Comparison of ENCODE assay signal across 7 mouse cellular contexts in genomic region chr5:135725991-135726390, GRCm38 (mm10). TPM values are rescaled to one million over a fixed set of nuclear protein-coding genes. Genes with fewer than 3 reads are reported as not detected.
DNase-seq lines count a peak whose midpoint lies in the region; ATAC-seq and TF ChIP-seq lines count a peak whose summit lies in the region.

No protein-coding gene starts in this region.

- ATAC-seq in liver, embryonic 11.5 days (replicated peaks; ENCODE audit: low FRiP score): no peak
- no peak for ATAC-seq in forebrain, postnatal 0 days
- ATAC-seq in liver, embryonic 12.5 days: no peak
- ATAC-seq in stomach, postnatal 0 days (ENCODE audit: low FRiP score, low TSS enrichment): no peak

- H3K4me2 ChIP-seq in liver, embryonic 11.5 days: peak overlapping the region; percentile 32; the same call in 1 of the 2 replicates
- H3K4me2 ChIP-seq in forebrain, postnatal 0 days (ENCODE audit: low read depth): peak overlapping the region; percentile 40
- H3K4me2 ChIP-seq in liver, embryonic 12.5 days: no peak overlapping the region
- peak overlapping the region; percentile 42 for H3K4me2 ChIP-seq in stomach, postnatal 0 days (replicated peaks; ENCODE audit: low read depth)

- H3K4me1 ChIP-seq in liver, embryonic 11.5 days (replicated peaks; ENCODE audit: control insufficient read depth, insufficient read depth, low read length): peaks cover 16% of the 10 kb centered on the region
- H3K4me1 ChIP-seq in forebrain, postnatal 0 days (ENCODE audit: insufficient read depth): peaks cover 25% of the 10 kb centered on the region
- peaks cover 25% of the 10 kb centered on the region; the same call in 1 of the 2 replicates for H3K4me1 ChIP-seq in liver, embryonic 12.5 days
- peaks cover 14% of the 10 kb centered on the region for H3K4me1 ChIP-seq in stomach, postnatal 0 days (replicated peaks; ENCODE audit: control insufficient read depth, insufficient read depth)

- no peaks in the 10 kb centered on the region for H3K9me3 ChIP-seq in liver, embryonic 11.5 days (ENCODE audit: control insufficient read depth, low read length)
- no peaks in the 10 kb centered on the region for H3K9me3 ChIP-seq in forebrain, postnatal 0 days (ENCODE audit: low read length)
- no peaks in the 10 kb centered on the region for H3K9me3 ChIP-seq in liver, embryonic 12.5 days (replicated peaks)
- H3K9me3 ChIP-seq in stomach, postnatal 0 days (ENCODE audit: control insufficient read depth, low read length): no peaks in the 10 kb centered on the region

- H3K9ac ChIP-seq in liver, embryonic 11.5 days (ENCODE audit: low read depth, low read length): no peak overlapping the region
- peak overlapping the region; percentile 44; the same call in 1 of the 2 replicates for H3K9ac ChIP-seq in forebrain, postnatal 0 days
- no peak overlapping the region for H3K9ac ChIP-seq in liver, embryonic 12.5 days
- H3K9ac ChIP-seq in stomach, postnatal 0 days (ENCODE audit: low read length): peak overlapping the region; percentile 39; the same call in 1 of the 2 replicates

- TF ChIP-seq CTCF in forebrain, postnatal 0 days (IDR thresholded peaks at IDR 0.05; ENCODE audit: low read depth): no peak
- TF ChIP-seq CTCF in stomach, postnatal 0 days (IDR thresholded peaks at IDR 0.05; ENCODE audit: low read depth): no peak

- no peak overlapping the region for H3K27ac ChIP-seq in liver, embryonic 11.5 days (ENCODE audit: low read depth, low read length)
- H3K27ac ChIP-seq in forebrain, postnatal 0 days (ENCODE audit: low read depth, low read length): peak overlapping the region; percentile 86
- H3K27ac ChIP-seq in liver, embryonic 12.5 days: peak overlapping the region; percentile 18; the same call in 1 of the 2 replicates
- peak overlapping the region; percentile 74 for H3K27ac ChIP-seq in stomach, postnatal 0 days (replicated peaks)

- H3K27me3 ChIP-seq in liver, embryonic 11.5 days (replicated peaks; ENCODE audit: control insufficient read depth, insufficient read depth, low read length): no peaks in the 10 kb centered on the region
- no peaks in the 10 kb centered on the region for H3K27me3 ChIP-seq in forebrain, postnatal 0 days (ENCODE audit: insufficient read depth, low read length)
- no peaks in the 10 kb centered on the region for H3K27me3 ChIP-seq in liver, embryonic 12.5 days (replicated peaks)
- no peaks in the 10 kb centered on the region for H3K27me3 ChIP-seq in stomach, postnatal 0 days (ENCODE audit: control insufficient read depth, insufficient read depth, low read length)

- no peak for DNase-seq in liver, embryonic 11.5 days (ENCODE audit: low spot score)
- DNase-seq in liver: no peak
- no peak for DNase-seq in forebrain, postnatal 0 days
- DNase-seq in stomach, postnatal 0 days (ENCODE audit: low spot score): no peak
- no peak for DNase-seq in gastrocnemius, postnatal 10 days
- DNase-seq in cerebellum, postnatal 14 days: no peak

- peaks cover 15% of the 10 kb centered on the region for H3K36me3 ChIP-seq in liver, embryonic 11.5 days (ENCODE audit: control insufficient read depth, insufficient read depth, low read length)
- H3K36me3 ChIP-seq in forebrain, postnatal 0 days (ENCODE audit: insufficient read depth): peaks cover 18% of the 10 kb centered on the region
- peaks cover 34% of the 10 kb centered on the region for H3K36me3 ChIP-seq in liver, embryonic 12.5 days
- H3K36me3 ChIP-seq in stomach, postnatal 0 days (ENCODE audit: control insufficient read depth, insufficient read depth, low read length): peaks cover 17% of the 10 kb centered on the region

- H3K4me3 ChIP-seq in liver, embryonic 11.5 days (ENCODE audit: low read depth, low read length): no peak overlapping the region
- peak overlapping the region; percentile 9; the same call in 1 of the 2 replicates for H3K4me3 ChIP-seq in forebrain, postnatal 0 days (ENCODE audit: low read depth, low read length)
- no peak overlapping the region for H3K4me3 ChIP-seq in liver, embryonic 12.5 days
- peak overlapping the region; percentile 19 for H3K4me3 ChIP-seq in stomach, postnatal 0 days (ENCODE audit: low read depth, low read length)

- TF ChIP-seq EP300 in stomach, postnatal 0 days (optimal IDR thresholded peaks at IDR 0.05): no peak

- 63% methylated on average over 6 of the region's 6 CpGs for WGBS in liver, embryonic 11.5 days
- 27% methylated on average over 6 of the region's 6 CpGs for WGBS in forebrain, postnatal 0 days
- 66% methylated on average over 6 of the region's 6 CpGs for WGBS in liver, embryonic 12.5 days (ENCODE audit: insufficient replicate concordance)
- WGBS in stomach, postnatal 0 days: 43% methylated on average over 6 of the region's 6 CpGs

RNA-seq across cellular contexts. Expression of gene Tmem120a, which starts 18.3 kb away (rescaled TPM):
- polyA plus RNA-seq in liver, embryonic 11.5 days (2014; fragmentation: Nextera tagmentation; extraction: Ambion mirVana): 23.2 and 23.7 TPM in 2 replicates
- total RNA-seq in forebrain, postnatal 0 days (2014; rRNA removed): 42.7 and 49.1 TPM in 2 replicates
- 111 and 126 TPM in 2 replicates for polyA plus RNA-seq in forebrain, postnatal 0 days (2015; fragmentation: Nextera tagmentation; extraction: Ambion mirVana)
- polyA plus RNA-seq in liver, embryonic 12.5 days (2016; fragmentation: Nextera tagmentation; extraction: Ambion mirVana): 17.4 and 21.5 TPM in 2 replicates
- 37.4 and 46.4 TPM in 2 replicates for polyA plus RNA-seq in stomach, postnatal 0 days (2015; fragmentation: Nextera tagmentation; extraction: Ambion mirVana)
- total RNA-seq in gastrocnemius, postnatal 10 days (2021): 1 to 10 TPM; 6.1 to 7.5 TPM

RNA-seq across cellular contexts. Expression of gene Styxl1, which starts 52.2 kb away (rescaled TPM):
- polyA plus RNA-seq in liver, embryonic 11.5 days (2014; fragmentation: Nextera tagmentation; extraction: Ambion mirVana): 0.29 TPM in 1 of 2 replicates, not detected in the other
- total RNA-seq in forebrain, postnatal 0 days (2014; rRNA removed): 0.29 and 0.54 TPM in 2 replicates
- 0.25 and 1.0 TPM in 2 replicates for polyA plus RNA-seq in forebrain, postnatal 0 days (2015; fragmentation: Nextera tagmentation; extraction: Ambion mirVana)
- 0.16 TPM in 1 of 2 replicates, not detected in the other for polyA plus RNA-seq in liver, embryonic 12.5 days (2016; fragmentation: Nextera tagmentation; extraction: Ambion mirVana)
- 0.10 and 0.27 TPM in 2 replicates for polyA plus RNA-seq in stomach, postnatal 0 days (2015; fragmentation: Nextera tagmentation; extraction: Ambion mirVana)
- not detected for total RNA-seq in gastrocnemius, postnatal 10 days (2021)

RNA-seq across cellular contexts. Expression of gene Mdh2, which starts 52.3 kb away (rescaled TPM):
- 625 and 635 TPM in 2 replicates for polyA plus RNA-seq in liver, embryonic 11.5 days (2014; fragmentation: Nextera tagmentation; extraction: Ambion mirVana)
- 115 and 132 TPM in 2 replicates for total RNA-seq in forebrain, postnatal 0 days (2014; rRNA removed)
- polyA plus RNA-seq in forebrain, postnatal 0 days (2015; fragmentation: Nextera tagmentation; extraction: Ambion mirVana): 663 and 665 TPM in 2 replicates
- polyA plus RNA-seq in liver, embryonic 12.5 days (2016; fragmentation: Nextera tagmentation; extraction: Ambion mirVana): 451 and 473 TPM in 2 replicates
- 445 and 469 TPM in 2 replicates for polyA plus RNA-seq in stomach, postnatal 0 days (2015; fragmentation: Nextera tagmentation; extraction: Ambion mirVana)
- 100 to 1,000 TPM; 812 to 961 TPM for total RNA-seq in gastrocnemius, postnatal 10 days (2021)

RNA-seq across cellular contexts. Expression of gene Por, which starts 56.2 kb away (rescaled TPM):
- 48.1 and 49.3 TPM in 2 replicates for polyA plus RNA-seq in liver, embryonic 11.5 days (2014; fragmentation: Nextera tagmentation; extraction: Ambion mirVana)
- 78.5 and 89.5 TPM in 2 replicates for total RNA-seq in forebrain, postnatal 0 days (2014; rRNA removed)
- 76.7 and 96.1 TPM in 2 replicates for polyA plus RNA-seq in forebrain, postnatal 0 days (2015; fragmentation: Nextera tagmentation; extraction: Ambion mirVana)
- 34.7 and 36.6 TPM in 2 replicates for polyA plus RNA-seq in liver, embryonic 12.5 days (2016; fragmentation: Nextera tagmentation; extraction: Ambion mirVana)
- polyA plus RNA-seq in stomach, postnatal 0 days (2015; fragmentation: Nextera tagmentation; extraction: Ambion mirVana): 174 and 177 TPM in 2 replicates
- 10 to 100 TPM; 23.2 to 26.6 TPM for total RNA-seq in gastrocnemius, postnatal 10 days (2021)

Comparison
In these comparisons a context has a peak if more than half of its experiments do, and no peak if none do; other contexts are left out.
1. H3K4me3 ChIP-seq: peak in forebrain, postnatal 0 days (single experiment) and stomach, postnatal 0 days (single experiment); none in liver, embryonic 11.5 days (single experiment) and liver, embryonic 12.5 days (single experiment).
2. H3K9ac ChIP-seq: peak in forebrain, postnatal 0 days (single experiment) and stomach, postnatal 0 days (single experiment); none in liver, embryonic 11.5 days (single experiment) and liver, embryonic 12.5 days (single experiment).